Mouse (Mus musculus) C2C12 (cell line): ENCODE measurements around the gene B4galt5.

Source experiments
- CTCF ChIP-seq: IDR thresholded peaks from one replicate; pipeline ENCODE4 v1.5.1; 2011; ENCODE audit not compliant: control insufficient read depth, insufficient read depth, insufficient read length
- FOSL1 ChIP-seq: IDR thresholded peaks from one replicate; pipeline ENCODE4 v1.8.0; 2011; ENCODE audit warnings: mild to moderate bottlenecking, low read length; ENCODE audit not compliant: poor library complexity, insufficient read depth, severe bottlenecking
- MAX ChIP-seq: IDR thresholded peaks from one replicate; pipeline ENCODE4 v1.6.1; 2011; ENCODE audit warnings: mild to moderate bottlenecking, control low read depth
- MYOD1 ChIP-seq: IDR thresholded peaks from one replicate; pipeline ENCODE4 v1.6.1; 2011; ENCODE audit warnings: low read depth; ENCODE audit not compliant: control insufficient read depth, insufficient read length
- MYOG ChIP-seq: IDR thresholded peaks from one replicate; pipeline ENCODE4 v1.6.1; 2011; ENCODE audit not compliant: control insufficient read depth, insufficient read length; ENCODE audit errors: extremely low read depth

GRCm38 (mm10) chr2:167271121-167271521, 77.9 kb downstream of the B4galt5 start:
- TF ChIP-seq CTCF (no peak), MAX (no peak), MYOG (no peak), FOSL1 (no peak), MYOD1 (no peak)
